Comparison of ENCODE assay signal across 19 mouse cellular contexts in genomic region chr1:176034699-176035098, GRCm38 (mm10). TPM values are rescaled to one million over a fixed set of nuclear protein-coding genes. Genes with fewer than 3 reads are reported as not detected.
DNase-seq lines count a peak whose midpoint lies in the region; ATAC-seq and TF ChIP-seq lines count a peak whose summit lies in the region.
"Had no signal": no experiment of that assay in that cellular context is flagged by ENCODE, and none has a peak within 500 bp of the region (broad histone marks: within the 10 kb centered on the region; RNA-seq: fewer than 3 reads in every experiment).

No protein-coding gene starts in this region.

- 91% methylated on average over 6 of the region's 6 CpGs for WGBS in neural tube, embryonic 15.5 days
- 67% methylated on average over 6 of the region's 6 CpGs for WGBS in lung, postnatal 0 days

- H3K27ac ChIP-seq in neural tube, embryonic 15.5 days (replicated peaks), result no peak overlapping the region
- H3K27ac ChIP-seq in lung, postnatal 0 days (ENCODE audit: low read length), result no peak overlapping the region
- H3K27ac ChIP-seq: embryonic facial prominence, embryonic 13.5 days; forebrain, embryonic 12.5 days; heart, embryonic 15.5 days; hindbrain, embryonic 13.5 days; hindbrain, postnatal 0 days had no signal

- DNase-seq in cerebellum, adult 11-12 months, result peak; percentile 65
- DNase-seq in cerebellum, adult 8-10 months, result peak; percentile 47
- DNase-seq in cerebellum, postnatal 14 days, result peak; percentile 47 to 69
- DNase-seq in ovary, postnatal 10 days (ENCODE audit: low spot score), result no peak
- no peak for DNase-seq in lung, postnatal 0 days (ENCODE audit: low spot score)
- DNase-seq: adrenal gland, adult 2 months; adrenal gland, postnatal 36 days; gastrocnemius, postnatal 10 days; heart, adult 18-20 months; heart, postnatal 14 days; kidney, adult 11 months had no signal

- H3K36me3 ChIP-seq in neural tube, embryonic 15.5 days, result no peaks in the 10 kb centered on the region
- H3K36me3 ChIP-seq in lung, postnatal 0 days (ENCODE audit: insufficient read depth, low read length), result no peaks in the 10 kb centered on the region
- H3K36me3 ChIP-seq: embryonic facial prominence, embryonic 13.5 days; forebrain, embryonic 12.5 days; heart, embryonic 15.5 days; hindbrain, embryonic 13.5 days had no signal

- TF ChIP-seq EP300 in lung, postnatal 0 days (IDR thresholded peaks at IDR 0.05), result no peak

- no peak overlapping the region for H3K4me3 ChIP-seq in neural tube, embryonic 15.5 days (replicated peaks)
- no peak overlapping the region for H3K4me3 ChIP-seq in lung, postnatal 0 days (ENCODE audit: low read depth, low read length)
- H3K4me3 ChIP-seq: embryonic facial prominence, embryonic 13.5 days; forebrain, embryonic 12.5 days; heart, embryonic 15.5 days; hindbrain, embryonic 13.5 days had no signal

- no peaks in the 10 kb centered on the region for H3K9me3 ChIP-seq in neural tube, embryonic 15.5 days (replicated peaks)
- H3K9me3 ChIP-seq in lung, postnatal 0 days (ENCODE audit: low read length), result no peaks in the 10 kb centered on the region
- H3K9me3 ChIP-seq: embryonic facial prominence, embryonic 13.5 days; forebrain, embryonic 12.5 days; heart, embryonic 15.5 days; hindbrain, embryonic 13.5 days had no signal

- H3K9ac ChIP-seq in neural tube, embryonic 15.5 days (replicated peaks), result no peak overlapping the region
- H3K9ac ChIP-seq in lung, postnatal 0 days (replicated peaks; ENCODE audit: low read depth), result no peak overlapping the region
- H3K9ac ChIP-seq: embryonic facial prominence, embryonic 13.5 days; forebrain, embryonic 12.5 days; heart, embryonic 15.5 days; hindbrain, embryonic 13.5 days had no signal

- no peaks in the 10 kb centered on the region for H3K27me3 ChIP-seq in neural tube, embryonic 15.5 days (replicated peaks)
- no peaks in the 10 kb centered on the region for H3K27me3 ChIP-seq in lung, postnatal 0 days (replicated peaks; ENCODE audit: insufficient read depth, low read length)
- H3K27me3 ChIP-seq: embryonic facial prominence, embryonic 13.5 days; forebrain, embryonic 12.5 days; heart, embryonic 15.5 days; hindbrain, embryonic 13.5 days had no signal

- H3K4me2 ChIP-seq in neural tube, embryonic 15.5 days, result no peak overlapping the region
- no peak overlapping the region for H3K4me2 ChIP-seq in lung, postnatal 0 days (replicated peaks; ENCODE audit: low read depth, low read length)
- H3K4me2 ChIP-seq: embryonic facial prominence, embryonic 13.5 days; forebrain, embryonic 12.5 days; heart, embryonic 11.5 days; heart, embryonic 15.5 days; hindbrain, embryonic 13.5 days had no signal

- TF ChIP-seq CTCF in lung, postnatal 0 days (IDR thresholded peaks at IDR 0.05), result no peak

- ATAC-seq in neural tube, embryonic 15.5 days (ENCODE audit: low FRiP score), result no peak
- ATAC-seq in lung, postnatal 0 days, result no peak
- ATAC-seq: forebrain, embryonic 16.5 days; hindbrain, postnatal 0 days had no signal

- H3K4me1 ChIP-seq in neural tube, embryonic 15.5 days, result peaks cover 6% of the 10 kb centered on the region; the same call in 1 of the 2 replicates
- no peaks in the 10 kb centered on the region for H3K4me1 ChIP-seq in lung, postnatal 0 days (ENCODE audit: insufficient read depth, low read depth, low read length)
- H3K4me1 ChIP-seq: embryonic facial prominence, embryonic 13.5 days; forebrain, embryonic 12.5 days; heart, embryonic 15.5 days; hindbrain, embryonic 13.5 days had no signal

RNA-seq across cellular contexts. Expression of gene Rbm8a2, which starts 55.8 kb away (rescaled TPM):
- 0.34 and 0.72 TPM in 2 replicates for polyA plus RNA-seq in neural tube, embryonic 15.5 days (2015; fragmentation: Nextera tagmentation; extraction: Ambion mirVana)
- polyA plus RNA-seq in lung, postnatal 0 days (2015; fragmentation: Nextera tagmentation; extraction: Ambion mirVana), result 0.35 and 0.68 TPM in 2 replicates
- polyA plus RNA-seq: adrenal gland, adult 2 months had no signal

Comparison
In these comparisons a context has a peak if more than half of its experiments do, and no peak if none do; other contexts are left out.
1. DNase-seq: peak in cerebellum, adult 11-12 months (single experiment), cerebellum, adult 8-10 months (single experiment) and cerebellum, postnatal 14 days (2 of 2); none in ovary, postnatal 10 days (single experiment) and lung, postnatal 0 days (single experiment).